Mouse (Mus musculus) midbrain, postnatal 0 days (tissue): ENCODE results near the gene Ccsap. TPM values are rescaled to one million over a fixed set of nuclear protein-coding genes. Genes with fewer than 3 reads are reported as not detected.

ENCODE experiments used
- ATAC-seq: fragments of 200-750 bp; cut with Nextera tagmentation; 2 replicates; pipeline ENCODE4 v1.8.0; 2017; ENCODE audit warnings: moderate number of reproducible peaks, mild to moderate bottlenecking, moderate TSS enrichment, moderate library complexity; ENCODE audit not compliant: low FRiP score
- DNase-seq: peaks from one replicate; pipeline ENCODE4 v3.0.0-alpha.2; 2015; ENCODE audit warnings: low spot score
- H3K27ac ChIP-seq: fragments of 300-500 bp; sonication (generic); 2 replicates; pipeline ENCODE4 v1.5.1; 2014; ENCODE audit warnings: low read depth, mild to moderate bottlenecking, low read length, mixed read lengths
- H3K27me3 ChIP-seq: fragments of 300-500 bp; sonication (generic); 2 replicates; pipeline ENCODE4 v1.6.1; 2014; ENCODE audit warnings: low read length, control low read depth, mixed read lengths; ENCODE audit not compliant: insufficient read depth
- H3K36me3 ChIP-seq: fragments of 300-500 bp; sonication (generic); 2 replicates; pipeline ENCODE4 v1.6.1; 2014; ENCODE audit warnings: low read length, control low read depth, mixed read lengths; ENCODE audit not compliant: insufficient read depth
- H3K4me1 ChIP-seq: fragments of 300-500 bp; sonication (generic); 2 replicates; pipeline ENCODE4 v1.6.1; 2014; ENCODE audit warnings: mild to moderate bottlenecking, control low read depth, antibody characterized with exemption, low read length, mixed read lengths; ENCODE audit not compliant: insufficient read depth
- H3K4me2 ChIP-seq: fragments of 300-500 bp; sonication (generic); 2 replicates; pipeline ENCODE4 v1.6.1; 2014; ENCODE audit warnings: low read depth, mild to moderate bottlenecking, low read length, mixed read lengths; ENCODE audit not compliant: poor library complexity, severe bottlenecking
- H3K4me3 ChIP-seq: fragments of 300-500 bp; sonication (generic); 2 replicates; pipeline ENCODE4 v1.5.1; 2014; ENCODE audit warnings: low read depth, mild to moderate bottlenecking, low read length, moderate library complexity
- H3K9ac ChIP-seq: fragments of 300-500 bp; sonication (generic); replicated peaks from 2 replicates; pipeline ENCODE4 v1.6.1; 2014; ENCODE audit warnings: mild to moderate bottlenecking, low read length, moderate library complexity, mixed read lengths; ENCODE audit not compliant: poor library complexity, severe bottlenecking
- H3K9me3 ChIP-seq: fragments of 300-500 bp; sonication (generic); 2 replicates; pipeline ENCODE4 v1.6.1; 2016; ENCODE audit warnings: low read length, control low read depth
- CTCF ChIP-seq: IDR thresholded peaks from 2 replicates; pipeline ENCODE4 v1.5.1; 2016; ENCODE audit warnings: antibody characterized with exemption, mild to moderate bottlenecking
- WGBS: fragments of 180-500 bp; shearing (Covaris S2); extraction: QIAGEN DNeasy Blood & Tissue Kit; methylation state at CpG from one replicate; pipeline ENCODE4 v1.1.7; 2014; 5-methylcytosine and 5-hydroxymethylcytosine counted together
- polyA plus RNA-seq: library from polyadenylated mRNA; unstranded; fragments of >200 nt; fragmentation: Nextera tagmentation; extraction: Ambion mirVana; gene quantifications from 2 replicates; pipeline ENCODE4 v1.2.1, GENCODE M21; 2015
- total RNA-seq: library from RNA; depleted of rRNA; stranded (reverse); fragments of >200 nt; gene quantifications from 2 replicates; pipeline ENCODE4 v1.2.3, GENCODE M21; 2014

Ccsap gene
- total and polyA plus RNA-seq, 2 experiments from 2014 or later = 5.5 to 9.9 TPM

DNA sequence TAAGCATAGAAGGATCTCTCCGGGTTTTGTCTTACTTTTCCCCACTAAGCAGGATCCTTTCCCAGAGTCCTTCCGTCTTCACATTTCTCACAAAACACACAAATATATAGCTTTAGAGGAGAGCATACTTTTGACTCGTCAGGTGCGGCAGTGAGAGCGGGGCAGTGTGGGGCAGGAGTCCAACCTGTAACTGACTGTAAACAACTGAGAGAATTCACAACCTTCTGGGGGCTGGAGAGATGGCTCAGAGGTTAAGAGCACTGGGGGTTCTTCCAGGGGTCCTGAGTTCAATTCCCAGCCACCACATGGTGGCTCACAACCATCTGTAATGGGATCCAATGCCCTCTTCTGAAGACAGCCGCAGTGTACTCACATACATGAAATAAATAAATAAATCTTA lies 60.6 kb downstream of the Ccsap start:
- DNase-seq (no peak), ATAC-seq (no peak)
- no peaks in the 10 kb centered on the region for H3K4me1 ChIP-seq
- H3K36me3 ChIP-seq = no peaks in the 10 kb centered on the region
- H3K4me3 ChIP-seq = no peak overlapping the region
- no peak overlapping the region for H3K9ac ChIP-seq
- H3K27me3 ChIP-seq = no peaks in the 10 kb centered on the region
- no peak overlapping the region for H3K27ac ChIP-seq
- H3K4me2 ChIP-seq = no peak overlapping the region
- TF ChIP-seq CTCF = no peak
- H3K9me3 ChIP-seq = no peaks in the 10 kb centered on the region
- WGBS = 89% methylated on average over 6 of the region's 6 CpGs

DNA sequence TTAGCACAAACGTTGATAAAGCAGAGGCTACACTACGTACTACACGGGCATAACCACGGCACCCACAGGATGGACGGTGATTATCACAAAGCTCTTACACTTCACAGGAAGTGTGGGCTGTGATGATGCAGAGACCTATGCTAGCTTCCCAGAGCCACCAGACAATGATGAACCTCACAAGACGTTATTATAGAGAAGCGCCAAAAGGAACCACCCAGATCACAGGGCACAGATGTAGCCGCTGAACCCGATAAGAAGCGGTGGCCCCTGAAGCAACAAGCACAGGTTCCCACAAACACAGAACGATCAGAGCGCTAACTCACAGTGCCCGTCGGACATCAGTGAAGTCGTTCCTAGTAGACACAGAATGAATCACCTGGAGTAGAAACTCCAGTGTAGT lies 62.1 kb downstream of the Ccsap start:
- H3K4me3 ChIP-seq = no peak overlapping the region
- no peaks in the 10 kb centered on the region for H3K4me1 ChIP-seq
- H3K27ac ChIP-seq = no peak overlapping the region
- TF ChIP-seq CTCF = no peak
- H3K36me3 ChIP-seq = no peaks in the 10 kb centered on the region
- 94% methylated on average over 15 of the region's 15 CpGs for WGBS
- no peaks in the 10 kb centered on the region for H3K27me3 ChIP-seq
- DNase-seq (no peak), ATAC-seq (no peak)
- no peak overlapping the region for H3K4me2 ChIP-seq
- no peaks in the 10 kb centered on the region for H3K9me3 ChIP-seq
- H3K9ac ChIP-seq = no peak overlapping the region

DNA sequence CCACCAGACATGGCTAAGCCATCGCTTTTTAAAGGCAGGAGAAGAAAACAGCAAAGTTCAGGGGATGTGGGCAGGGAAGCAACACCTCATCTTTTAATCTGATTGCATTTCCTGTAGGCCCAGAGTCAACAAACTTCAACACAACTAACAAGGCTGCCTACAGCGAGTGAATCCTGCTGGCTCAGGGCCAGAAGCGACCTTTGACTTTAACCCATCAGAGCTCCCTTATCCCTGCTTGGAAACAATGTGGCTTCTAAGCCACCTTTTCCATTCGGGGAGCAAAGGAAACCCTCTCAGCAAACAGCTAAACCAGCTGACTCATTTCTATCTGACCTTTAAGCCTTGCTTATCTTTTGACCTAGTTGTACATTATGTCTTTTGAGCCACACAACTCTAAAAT lies 63.3 kb downstream of the Ccsap start:
- Histone ChIP-seq H3K9ac (no peak overlapping the region), H3K36me3 (no peaks in the 10 kb centered on the region), H3K27me3 (no peaks in the 10 kb centered on the region), H3K4me1 (no peaks in the 10 kb centered on the region), H3K4me2 (no peak overlapping the region), H3K27ac (no peak overlapping the region), H3K9me3 (no peaks in the 10 kb centered on the region), H3K4me3 (no peak overlapping the region)
- ATAC-seq = no peak
- WGBS = 44% methylated on average over 4 of the region's 4 CpGs
- no peak for TF ChIP-seq CTCF
- no peak for DNase-seq

DNA sequence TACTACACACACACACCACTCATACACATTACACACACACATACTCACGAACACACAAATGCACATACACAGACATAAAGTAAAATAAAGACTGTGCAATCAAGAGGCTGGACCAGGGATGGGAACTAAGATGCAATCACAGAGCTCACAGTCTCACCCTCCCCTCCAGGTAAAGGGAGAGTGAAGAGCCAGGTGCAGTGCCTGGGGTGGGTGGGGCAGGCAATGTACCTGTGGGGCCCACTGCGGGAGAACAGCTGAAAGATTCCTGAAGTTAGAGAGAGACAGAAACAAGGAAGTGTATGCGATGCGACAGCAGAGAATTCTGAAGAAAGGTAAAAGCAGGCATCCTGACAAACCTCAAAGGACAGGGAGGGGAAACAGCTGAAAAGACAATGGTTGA lies 65.2 kb downstream of the Ccsap start:
- H3K9ac ChIP-seq = no peak overlapping the region
- H3K27me3 ChIP-seq = no peaks in the 10 kb centered on the region
- TF ChIP-seq CTCF = no peak
- no peak overlapping the region for H3K4me2 ChIP-seq
- H3K4me1 ChIP-seq = no peaks in the 10 kb centered on the region
- DNase-seq (no peak), ATAC-seq (no peak)
- H3K27ac ChIP-seq = no peak overlapping the region
- no peak overlapping the region for H3K4me3 ChIP-seq
- 79% methylated on average over 4 of the region's 4 CpGs for WGBS
- no peaks in the 10 kb centered on the region for H3K36me3 ChIP-seq
- no peaks in the 10 kb centered on the region for H3K9me3 ChIP-seq

DNA sequence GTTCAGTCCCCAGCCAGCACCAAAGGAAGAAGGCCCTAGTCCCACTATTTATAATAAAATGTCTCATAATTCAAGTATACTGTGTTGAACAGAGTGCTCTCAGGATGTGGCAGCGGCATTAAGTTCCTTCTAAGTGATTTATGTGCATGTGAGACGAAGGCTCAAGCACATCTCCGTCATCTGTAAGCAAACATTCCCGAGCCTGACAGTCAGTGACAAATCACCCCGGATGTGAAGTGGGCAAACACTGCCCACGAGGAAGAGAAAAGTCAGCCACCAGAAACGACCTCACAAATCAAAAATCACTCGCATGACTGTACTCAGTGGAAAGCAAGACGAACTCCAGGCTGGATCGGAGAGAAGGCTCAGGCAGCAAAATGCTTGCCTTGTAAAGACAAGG lies 66.1 kb downstream of the Ccsap start:
- no peak for ATAC-seq
- H3K4me2 ChIP-seq = no peak overlapping the region
- no peaks in the 10 kb centered on the region for H3K36me3 ChIP-seq
- H3K4me1 ChIP-seq = no peaks in the 10 kb centered on the region
- DNase-seq = no peak
- H3K27ac ChIP-seq = no peak overlapping the region
- H3K9me3 ChIP-seq = no peaks in the 10 kb centered on the region
- H3K9ac ChIP-seq = no peak overlapping the region
- no peaks in the 10 kb centered on the region for H3K27me3 ChIP-seq
- WGBS = 72% methylated on average over 10 of the region's 10 CpGs
- no peak for TF ChIP-seq CTCF
- H3K4me3 ChIP-seq = no peak overlapping the region

DNA sequence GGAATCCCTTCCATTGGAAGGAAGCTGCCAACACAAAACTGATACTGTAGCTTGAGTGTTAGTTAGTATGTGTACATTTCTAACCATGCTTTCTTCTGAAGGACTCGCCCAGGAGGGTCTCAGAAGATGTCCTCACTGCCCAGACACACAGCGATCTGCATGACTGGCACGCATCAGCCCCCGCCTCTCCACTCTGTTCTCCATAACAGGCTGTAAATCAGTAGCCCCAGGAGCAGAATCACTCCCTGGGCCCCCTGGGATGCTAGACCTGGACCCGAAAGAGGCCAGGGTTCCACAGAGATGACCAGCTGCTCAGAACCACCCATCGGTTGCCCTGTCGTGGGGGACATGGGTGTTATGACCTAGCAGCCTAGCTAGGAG lies 68.2 kb downstream of the Ccsap start:
- Histone ChIP-seq H3K9ac (no peak overlapping the region), H3K4me2 (no peak overlapping the region), H3K27ac (no peak overlapping the region), H3K4me1 (no peaks in the 10 kb centered on the region), H3K4me3 (no peak overlapping the region), H3K27me3 (no peaks in the 10 kb centered on the region), H3K36me3 (no peaks in the 10 kb centered on the region), H3K9me3 (no peaks in the 10 kb centered on the region)
- TF ChIP-seq CTCF = no peak
- no peak for ATAC-seq
- 63% methylated on average over 7 of the region's 7 CpGs for WGBS
- DNase-seq = no peak
